Mouse (Mus musculus): Measurements from ENCODE around the gene Sap30bp. TPM values are rescaled to one million over a fixed set of nuclear protein-coding genes. Genes with fewer than 3 reads are reported as not detected.
A peak's percentile ranks its signal among the peaks of the same experiment; 100 is the strongest.

Sap30bp gene
- polyA plus RNA-seq, 1 experiment: 24.5 TPM

DNA sequence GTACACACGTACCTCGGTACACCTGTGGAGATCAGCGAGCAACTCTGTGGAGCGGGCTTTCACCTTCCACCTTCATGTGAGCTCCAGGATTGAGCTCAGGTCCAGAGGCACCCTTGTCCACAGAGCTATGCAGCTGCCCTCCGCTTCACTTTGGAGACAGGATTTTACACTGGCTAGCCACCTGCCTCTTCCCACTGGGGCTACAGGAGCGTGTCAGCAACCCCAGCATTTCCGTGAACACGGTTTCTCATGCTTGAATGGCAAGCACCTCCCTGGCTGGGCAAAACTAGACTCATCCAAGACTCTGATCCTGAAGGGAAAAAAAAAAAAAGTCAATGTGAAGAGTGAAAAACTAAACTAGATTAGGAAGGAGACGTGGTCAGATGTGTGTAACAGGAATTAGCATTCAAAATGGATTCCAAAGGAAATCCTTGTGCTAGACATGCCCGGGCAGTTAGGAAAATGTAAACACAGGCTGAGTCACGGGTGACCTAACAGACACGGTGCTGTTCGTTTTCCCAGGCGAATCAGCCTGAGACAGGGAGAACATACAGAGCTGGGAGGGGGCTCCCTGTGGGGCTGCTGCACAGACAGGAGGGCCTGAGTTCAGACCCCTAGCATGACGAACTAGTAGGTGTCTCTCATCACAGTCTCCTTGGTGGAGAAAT lies 37.1 kb downstream of the Sap30bp start:
- Histone ChIP-seq H3K4me1 (ENCODE audit: control insufficient read depth, insufficient read depth, low read length) (peaks cover 17% of the 10 kb centered on the region), H3K27ac (ENCODE audit: insufficient read depth, low read depth, low read length) (no peak overlapping the region)
- TF ChIP-seq CTCF (IDR thresholded peaks at IDR 0.05; ENCODE audit: low read depth, low read length): no peak
- TF ChIP-seq POLR2A (IDR thresholded peaks at IDR 0.05; ENCODE audit: borderline replicate concordance, low read depth, low read length): no peak

DNA sequence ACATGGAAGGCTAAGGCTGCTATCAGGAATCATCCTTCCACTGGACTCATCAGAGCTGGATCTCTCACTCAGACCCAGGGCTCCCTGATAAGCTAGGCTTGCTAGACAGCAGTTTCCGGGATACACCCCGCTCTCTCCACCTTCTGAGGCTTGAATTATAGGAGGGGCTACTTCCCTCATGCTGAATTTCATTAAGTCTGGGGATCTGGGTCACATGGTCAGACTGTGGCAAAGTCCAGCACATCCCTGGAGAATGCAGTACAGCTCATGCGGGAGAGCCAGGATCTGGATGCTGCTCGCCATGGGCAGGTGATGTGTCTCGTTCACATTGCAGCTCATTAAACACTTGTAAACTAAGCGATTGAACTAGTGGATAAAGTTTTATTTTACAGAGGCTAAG lies 37.9 kb downstream of the Sap30bp start:
- H3K4me3 ChIP-seq (ENCODE audit: insufficient read depth, low read length): no peak overlapping the region
- TF ChIP-seq POLR2A (IDR thresholded peaks at IDR 0.05; ENCODE audit: borderline replicate concordance, low read depth, low read length) (no peak), CTCF (IDR thresholded peaks at IDR 0.05; ENCODE audit: low read depth, low read length) (no peak)
- no peak overlapping the region for H3K27ac ChIP-seq (ENCODE audit: insufficient read depth, low read depth, low read length)
- peaks cover 17% of the 10 kb centered on the region for H3K4me1 ChIP-seq (ENCODE audit: control insufficient read depth, insufficient read depth, low read length)

More for the DNA sequence above, 37.1 kb downstream of the Sap30bp start:
- no peak overlapping the region for H3K4me3 ChIP-seq (ENCODE audit: insufficient read depth, low read length)

DNA sequence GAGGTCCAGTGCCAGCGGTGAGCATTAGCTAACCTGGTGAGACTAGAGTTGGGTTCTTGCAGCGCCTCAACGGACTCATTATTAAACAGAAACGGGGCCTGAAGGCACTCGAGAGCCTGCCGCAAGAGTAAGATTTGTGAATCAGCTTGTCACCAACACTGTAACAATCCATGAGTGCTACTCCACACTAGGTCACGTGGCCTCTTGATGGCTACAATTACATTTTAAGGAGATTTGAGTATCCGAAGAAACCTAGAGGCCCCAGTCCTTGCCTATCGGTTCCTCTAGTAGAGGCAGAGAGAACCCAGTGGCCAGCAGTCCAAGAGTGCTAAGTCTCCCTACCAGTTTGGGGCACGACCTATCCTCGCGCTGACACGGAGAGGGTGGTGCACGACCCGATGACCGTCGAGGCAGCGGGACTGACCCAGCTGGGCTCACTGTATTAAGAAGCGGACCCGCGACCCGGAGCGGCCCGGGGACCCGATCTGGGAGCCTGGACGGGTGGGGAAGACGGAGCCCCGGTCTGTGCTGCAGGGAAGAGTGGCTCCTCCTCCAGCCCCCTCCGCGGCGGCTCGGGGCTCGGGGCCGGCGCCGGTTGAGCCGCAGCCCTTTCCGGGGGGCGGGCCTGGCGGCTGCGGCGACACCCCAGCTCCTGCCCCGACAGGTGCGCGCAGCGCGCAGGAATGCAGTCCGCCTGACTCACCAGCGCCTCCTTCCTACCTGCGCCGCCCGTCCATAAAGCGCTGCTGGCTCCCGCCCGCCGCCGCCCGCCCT lies 41.4 kb downstream of the Sap30bp start, which contains the start of gene Itgb4:
TSS of gene Itgb4 (plus strand) at position 401 of the 774 bp plus-strand sequence.
- TF ChIP-seq CTCF (IDR thresholded peaks at IDR 0.05; ENCODE audit: low read depth, low read length): no peak
- TF ChIP-seq POLR2A (IDR thresholded peaks at IDR 0.05; ENCODE audit: borderline replicate concordance, low read depth, low read length): no peak
- Histone ChIP-seq H3K4me1 (ENCODE audit: control insufficient read depth, insufficient read depth, low read length) (peaks cover 8% of the 10 kb centered on the region), H3K4me3 (ENCODE audit: insufficient read depth, low read length) (peak within 1 kb of the TSS; percentile 35), H3K27ac (ENCODE audit: insufficient read depth, low read depth, low read length) (no peak within 1 kb of the TSS)

DNA sequence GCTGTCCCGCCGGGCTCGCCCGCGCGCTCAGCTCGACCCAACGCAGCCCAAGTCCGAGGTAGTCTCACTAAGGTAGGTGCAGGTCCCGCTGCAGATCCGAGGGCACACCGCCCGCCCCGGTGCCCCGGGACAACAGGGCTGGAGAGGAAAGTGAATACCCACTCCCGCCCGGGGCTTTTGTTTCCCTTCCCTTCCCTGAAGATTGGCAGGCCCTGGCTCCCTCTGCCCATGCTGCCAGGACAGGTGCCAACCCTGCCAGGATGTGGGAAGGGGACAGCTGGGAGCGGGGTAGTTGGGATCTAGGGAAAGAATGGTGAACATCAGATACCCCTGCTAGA lies 42.0 kb downstream of the Sap30bp start:
- no peak for TF ChIP-seq CTCF (IDR thresholded peaks at IDR 0.05; ENCODE audit: low read depth, low read length)
- TF ChIP-seq POLR2A (IDR thresholded peaks at IDR 0.05; ENCODE audit: borderline replicate concordance, low read depth, low read length): no peak
- H3K27ac ChIP-seq (ENCODE audit: insufficient read depth, low read depth, low read length): no peak overlapping the region
- peaks cover 5% of the 10 kb centered on the region for H3K4me1 ChIP-seq (ENCODE audit: control insufficient read depth, insufficient read depth, low read length)
- H3K4me3 ChIP-seq (ENCODE audit: insufficient read depth, low read length): peak overlapping the region; percentile 35

- Histone ChIP-seq H3K4me1 (ENCODE audit: control insufficient read depth, insufficient read depth, low read length) (peaks cover under 1% of the 10 kb centered on the region; the same call in 1 of the 2 replicates), H3K4me3 (ENCODE audit: insufficient read depth, low read length) (no peak overlapping the region), H3K27ac (ENCODE audit: insufficient read depth, low read depth, low read length) (no peak overlapping the region)
- no peak for TF ChIP-seq POLR2A (IDR thresholded peaks at IDR 0.05; ENCODE audit: borderline replicate concordance, low read depth, low read length)
- no peak for TF ChIP-seq CTCF (IDR thresholded peaks at IDR 0.05; ENCODE audit: low read depth, low read length)
These were observed 42.5 kb downstream of the Sap30bp start for GRCm38 (mm10) chr11:115975544-115975943.

DNA sequence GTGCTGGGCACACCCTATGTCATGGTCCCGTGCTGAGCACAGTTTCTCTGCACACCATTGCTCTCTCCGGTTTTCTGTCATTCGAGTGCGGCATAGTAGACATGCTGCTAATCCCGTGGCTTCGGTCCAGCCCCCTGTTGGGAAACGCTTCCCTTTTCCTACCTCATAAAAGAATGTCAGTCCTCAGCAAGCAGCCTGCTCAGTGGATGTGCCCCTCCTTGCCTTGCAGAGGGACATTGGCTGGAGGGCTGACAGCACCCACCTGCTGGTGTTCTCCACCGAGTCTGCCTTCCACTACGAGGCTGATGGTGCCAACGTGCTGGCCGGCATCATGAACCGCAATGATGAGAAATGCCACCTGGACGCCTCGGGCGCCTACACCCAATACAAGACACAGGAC lies 49.4 kb downstream of the Sap30bp start:
- no peak overlapping the region for H3K27ac ChIP-seq (ENCODE audit: insufficient read depth, low read depth, low read length)
- TF ChIP-seq POLR2A (IDR thresholded peaks at IDR 0.05; ENCODE audit: borderline replicate concordance, low read depth, low read length): no peak
- no peak for TF ChIP-seq CTCF (IDR thresholded peaks at IDR 0.05; ENCODE audit: low read depth, low read length)

DNA sequence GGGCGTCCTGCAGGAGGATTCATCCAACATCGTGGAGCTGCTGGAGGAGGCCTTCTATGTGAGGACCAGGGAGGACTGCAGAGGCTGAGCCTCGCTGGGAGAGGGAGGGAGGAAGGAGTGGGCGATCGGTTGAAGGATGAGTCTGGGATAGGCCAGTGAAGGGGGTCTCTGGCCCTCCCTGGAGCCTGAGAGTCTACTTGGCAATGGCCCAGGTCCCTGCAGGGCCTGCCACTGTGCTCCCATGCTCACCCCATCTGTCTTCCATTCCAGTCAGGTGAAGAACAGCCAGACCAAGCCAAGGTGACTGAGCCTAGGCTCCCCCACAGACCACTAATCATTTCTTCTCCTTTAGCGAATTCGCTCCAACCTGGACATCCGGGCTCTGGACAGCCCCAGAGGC lies 50.2 kb downstream of the Sap30bp start:
- Histone ChIP-seq H3K4me3 (ENCODE audit: insufficient read depth, low read length) (no peak overlapping the region), H3K4me1 (ENCODE audit: control insufficient read depth, insufficient read depth, low read length) (no peaks in the 10 kb centered on the region), H3K27ac (ENCODE audit: insufficient read depth, low read depth, low read length) (no peak overlapping the region)
- TF ChIP-seq CTCF (IDR thresholded peaks at IDR 0.05; ENCODE audit: low read depth, low read length) (no peak), POLR2A (IDR thresholded peaks at IDR 0.05; ENCODE audit: borderline replicate concordance, low read depth, low read length) (no peak)

More for the DNA sequence above, 49.4 kb downstream of the Sap30bp start:
- Histone ChIP-seq H3K4me1 (ENCODE audit: control insufficient read depth, insufficient read depth, low read length) (no peaks in the 10 kb centered on the region), H3K4me3 (ENCODE audit: insufficient read depth, low read length) (no peak overlapping the region)

DNA sequence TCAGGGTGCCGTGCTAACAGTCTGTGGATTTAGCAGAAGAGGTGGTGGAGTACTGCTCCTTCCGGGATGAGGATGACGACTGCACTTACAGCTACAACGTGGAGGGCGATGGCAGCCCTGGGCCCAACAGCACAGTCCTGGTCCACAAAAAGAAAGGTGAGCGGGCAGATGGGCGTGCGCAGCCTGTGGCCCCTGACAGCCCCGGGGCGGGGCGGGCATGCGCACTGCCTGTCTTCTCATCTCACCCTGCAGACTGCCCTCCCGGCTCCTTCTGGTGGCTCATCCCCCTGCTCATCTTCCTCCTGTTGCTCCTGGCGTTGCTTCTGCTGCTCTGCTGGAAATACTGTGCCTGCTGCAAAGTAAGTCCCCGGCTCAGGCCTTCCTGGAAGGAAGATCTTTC lies 56.6 kb downstream of the Sap30bp start:
- TF ChIP-seq POLR2A (IDR thresholded peaks at IDR 0.05; ENCODE audit: borderline replicate concordance, low read depth, low read length) (no peak), CTCF (IDR thresholded peaks at IDR 0.05; ENCODE audit: low read depth, low read length) (no peak)
- Histone ChIP-seq H3K4me3 (ENCODE audit: insufficient read depth, low read length) (no peak overlapping the region), H3K4me1 (ENCODE audit: control insufficient read depth, insufficient read depth, low read length) (no peaks in the 10 kb centered on the region), H3K27ac (ENCODE audit: insufficient read depth, low read depth, low read length) (no peak overlapping the region)

GRCm38 (mm10) chr11:115992098-115992497 lies 59.0 kb downstream of the Sap30bp start:
- Histone ChIP-seq H3K27ac (ENCODE audit: insufficient read depth, low read depth, low read length) (no peak overlapping the region), H3K4me3 (ENCODE audit: insufficient read depth, low read length) (no peak overlapping the region), H3K4me1 (ENCODE audit: control insufficient read depth, insufficient read depth, low read length) (no peaks in the 10 kb centered on the region)
- TF ChIP-seq POLR2A (IDR thresholded peaks at IDR 0.05; ENCODE audit: borderline replicate concordance, low read depth, low read length) (no peak), CTCF (IDR thresholded peaks at IDR 0.05; ENCODE audit: low read depth, low read length) (no peak)

DNA sequence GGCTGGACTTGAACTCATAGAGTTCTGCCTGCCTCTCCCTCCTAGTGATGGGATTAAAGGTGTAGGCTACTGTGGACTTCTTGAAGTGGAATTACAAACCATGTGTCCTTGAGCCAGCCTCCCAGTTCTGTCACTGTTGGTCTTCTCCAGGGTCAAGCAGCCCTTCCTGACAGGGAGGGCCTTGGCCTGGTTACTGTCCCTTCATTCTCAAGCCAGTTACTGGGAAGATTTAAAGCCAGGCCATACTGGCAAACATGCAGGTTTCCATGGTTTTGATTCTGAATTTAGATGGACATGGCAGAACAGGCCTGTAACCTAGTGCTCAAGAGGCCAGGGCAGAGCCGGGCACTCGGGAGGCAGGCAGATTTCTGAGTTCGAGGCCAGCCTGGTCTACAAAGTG lies 62.2 kb downstream of the Sap30bp start:
- no peak for TF ChIP-seq POLR2A (IDR thresholded peaks at IDR 0.05; ENCODE audit: borderline replicate concordance, low read depth, low read length)
- TF ChIP-seq CTCF (IDR thresholded peaks at IDR 0.05; ENCODE audit: low read depth, low read length): no peak

More for the DNA sequence above, 62.2 kb downstream of the Sap30bp start:
- Histone ChIP-seq H3K27ac (ENCODE audit: insufficient read depth, low read depth, low read length) (no peak overlapping the region), H3K4me1 (ENCODE audit: control insufficient read depth, insufficient read depth, low read length) (no peaks in the 10 kb centered on the region), H3K4me3 (ENCODE audit: insufficient read depth, low read length) (no peak overlapping the region)
